Mouse (Mus musculus) gastrocnemius, adult 2 months (tissue): ENCODE results near the gene Zfp955a. TPM values are rescaled to one million over a fixed set of nuclear protein-coding genes. Genes with fewer than 3 reads are reported as not detected.
A peak's percentile ranks its signal among the peaks of the same experiment; 100 is the strongest.
"Not testable (repeated sequence)": the region's sequence is repeated elsewhere in the genome, so short reads cannot be mapped to it uniquely, and the experiment has no call there.

Experiments
- DNase-seq: peaks from one replicate; pipeline ENCODE4 v3.0.0; 2022
- H3K27ac ChIP-seq: fragments of 200-600 bp; 2 replicates; pipeline ENCODE4 v1.8.1; 2022; ENCODE audit warnings: mild to moderate bottlenecking
- H3K4me3 ChIP-seq: fragments of 200-600 bp; 2 replicates; pipeline ENCODE4 v1.8.1; 2022; ENCODE audit warnings: mild to moderate bottlenecking, moderate library complexity
- CTCF ChIP-seq: fragments of 200-600 bp; IDR thresholded peaks from 2 replicates; pipeline ENCODE4 v1.8.1; 2022; ENCODE audit warnings: antibody characterized with exemption, mild to moderate bottlenecking, moderate library complexity
- intact Hi-C: fragments of 180-260 bp; cut with DNase I; formaldehyde crosslinking; loops from one replicate; pipeline ENCODE4 v1.15.1; 2025
- long read RNA-seq, 2 experiments: library from polyadenylated mRNA; stranded (forward); transcript quantifications; one replicate each; pipeline ENCODE4 v2.0.0; 2021
- total RNA-seq, 2 experiments: library from RNA; stranded (reverse); gene quantifications; 2 replicates each; pipeline ENCODE4 v1.2.3; 2021

Gene Zfp955a
- total RNA-seq = 1 to 10 TPM; 4.7 to 5.7 TPM
- long read RNA-seq, experiment 1, transcript Zfp955a-201 (4 exons, 3,544 nt) = major isoform, 5 of 6 reads
- long read RNA-seq, experiment 1, partial matches to known transcripts = 1 of 6 reads
- long read RNA-seq, experiment 1, other reads (novel, unspliced or antisense) = 0 of 6 reads
- long read RNA-seq, experiment 2, partial matches to known transcripts = 0 of 4 reads
- long read RNA-seq, experiment 2, other reads (novel, unspliced or antisense) = 0 of 4 reads

GRCm38 (mm10) chr17:33254530-33255318 lies at the start of gene Zfp955a:
Gene Zfp955a (minus strand): TSS chr17:33255145.
- intact Hi-C loops, DNase-seq, H3K27ac ChIP-seq: not testable (repeated sequence)
- H3K4me3 ChIP-seq = peak within 1 kb of the TSS; percentile 58

GRCm38 (mm10) chr17:33289876-33290149 lies 34.9 kb upstream of the Zfp955a start:
- DNase-seq, intact Hi-C loops, H3K27ac ChIP-seq: not testable (repeated sequence)
- peak overlapping the region; percentile 39 for H3K4me3 ChIP-seq

GRCm38 (mm10) chr17:33289039-33289875 lies 34.3 kb upstream of the Zfp955a start, which contains the start of gene Zfp955b:
Gene Zfp955b (plus strand): TSS chr17:33289544.
- DNase-seq, H3K27ac ChIP-seq, intact Hi-C loops: not testable (repeated sequence)
- H3K4me3 ChIP-seq = peak within 1 kb of the TSS; percentile 39

- no peak for DNase-seq
- Histone ChIP-seq H3K27ac (no peak overlapping the region), H3K4me3 (no peak overlapping the region)
- TF ChIP-seq CTCF = no peak
- intact Hi-C loops = no loop called here
Measured at GRCm38 (mm10) chr17:33268907-33269306, 14.0 kb upstream of the Zfp955a start.

- TF ChIP-seq CTCF = no peak
- Histone ChIP-seq H3K27ac (no peak within 1 kb of the TSS), H3K4me3 (no peak within 1 kb of the TSS)
- intact Hi-C loops = no loop called here
- no peak for DNase-seq
Measured at GRCm38 (mm10) chr17:33264376-33264775, 9.4 kb upstream of the Zfp955a start, which contains the start of gene Olfr63. Gene Olfr63 (plus strand): TSS chr17:33264676.

- DNase-seq, intact Hi-C loops, H3K27ac ChIP-seq, H3K4me3 ChIP-seq: not testable (repeated sequence)
Measured at GRCm38 (mm10) chr17:33255319-33255657, 343 bp upstream of the Zfp955a start.

GRCm38 (mm10) chr17:33236646-33237045 lies 18.3 kb downstream of the Zfp955a start:
- DNase-seq, H3K4me3 ChIP-seq, intact Hi-C loops, H3K27ac ChIP-seq: not testable (repeated sequence)

GRCm38 (mm10) chr17:33221590-33221989 lies 33.4 kb downstream of the Zfp955a start, which contains the start of gene Olfr1564:
Gene Olfr1564 (minus strand): TSS chr17:33221690.
- DNase-seq = no peak
- intact Hi-C loops = no loop called here
- Histone ChIP-seq H3K27ac (no peak within 1 kb of the TSS), H3K4me3 (no peak within 1 kb of the TSS)
- no peak for TF ChIP-seq CTCF

- H3K27ac ChIP-seq, DNase-seq, H3K4me3 ChIP-seq, intact Hi-C loops: not testable (repeated sequence)
Measured at GRCm38 (mm10) chr17:33191002-33191401, 63.9 kb downstream of the Zfp955a start, which contains the start of gene Olfr239. Gene Olfr239 (plus strand): TSS chr17:33191302.

Other genes starting within 250 kb of the Zfp955a start
- 1 to 10 TPM; 2.6 to 3.2 TPM for gene Zfp763, start 221.7 kb downstream of the Zfp955a start, total RNA-seq
- not detected for gene 4921501E09Rik, start 187.1 kb downstream of the Zfp955a start, total RNA-seq
- 1 to 10 TPM; 3.5 to 5.0 TPM for gene Zfp563, start 165.8 kb downstream of the Zfp955a start, total RNA-seq
- gene Morc2b, start 115.5 kb downstream of the Zfp955a start, total RNA-seq = under 1 TPM; 0.28 to 0.59 TPM
- gene Olfr55, start 86.7 kb downstream of the Zfp955a start, total RNA-seq = not detected
- gene Olfr239, start 63.8 kb downstream of the Zfp955a start, total RNA-seq = not detected
- under 1 TPM; 0.18 to 0.42 TPM for gene Olfr1564, start 33.5 kb downstream of the Zfp955a start, total RNA-seq
- gene Olfr63, start 9.5 kb upstream of the Zfp955a start, total RNA-seq = not detected
- 10 to 100 TPM in 1 of 2 experiments, 1 to 10 TPM in 1; 9.4 to 13.5 TPM for gene Zfp955b, start 34.4 kb upstream of the Zfp955a start, total RNA-seq
- gene Zfp81, start 103.7 kb upstream of the Zfp955a start, total RNA-seq = 1 to 10 TPM; 3.2 to 3.8 TPM
- 1 to 10 TPM; 3.4 to 3.6 TPM for gene Zfp101, start 139.5 kb upstream of the Zfp955a start, total RNA-seq
- not detected for gene Actl9, start 177.8 kb upstream of the Zfp955a start, total RNA-seq